Comparison of ENCODE assay signal across 8 mouse cellular contexts in genomic region chr10:12911981-12912530, GRCm38 (mm10). TPM values are rescaled to one million over a fixed set of nuclear protein-coding genes. Genes with fewer than 3 reads are reported as not detected.
DNase-seq lines count a peak whose midpoint lies in the region; ATAC-seq and TF ChIP-seq lines count a peak whose summit lies in the region.

No protein-coding gene starts in this region.

- no peak overlapping the region for H3K4me3 ChIP-seq in kidney, embryonic 15.5 days (replicated peaks)
- no peak overlapping the region for H3K4me3 ChIP-seq in cortical plate, adult 2 months (ENCODE audit: insufficient read depth, low read length)
- H3K4me3 ChIP-seq in heart, embryonic 14.5 days (ENCODE audit: control insufficient read depth in 1 of 2, insufficient read depth in 1 of 2, low read depth in 1 of 2, low read length in 2 of 2) = peak overlapping the region; percentile 17 to 28

- H3K9me3 ChIP-seq in kidney, embryonic 15.5 days (replicated peaks) = no peaks in the 10 kb centered on the region
- no peaks in the 10 kb centered on the region for H3K9me3 ChIP-seq in heart, embryonic 14.5 days (ENCODE audit: control insufficient read depth, low read length)

- peak overlapping the region; percentile 35 for H3K4me2 ChIP-seq in kidney, embryonic 15.5 days
- H3K4me2 ChIP-seq in heart, embryonic 14.5 days (ENCODE audit: low read length) = peak overlapping the region; percentile 65

- 45% methylated on average over 11 of the region's 11 CpGs for WGBS in kidney, embryonic 15.5 days
- WGBS in heart, embryonic 14.5 days = 7% methylated on average over 11 of the region's 11 CpGs

- H3K9ac ChIP-seq in kidney, embryonic 15.5 days = no peak overlapping the region
- H3K9ac ChIP-seq in heart, embryonic 14.5 days (ENCODE audit: low read length) = peak overlapping the region; percentile 44

- ATAC-seq in kidney, embryonic 15.5 days (replicated peaks; ENCODE audit: low FRiP score) = 0 out of 2 replicates have a peak, but pooled peaks have one; percentile 20
- ATAC-seq in heart, embryonic 14.5 days (ENCODE audit: insufficient number of reproducible peaks, insufficient read depth, low FRiP score, low read depth) = no peak
- peak; percentile 81 for ATAC-seq in megakaryocyte progenitor cell, adult 5-6 weeks (replicated peaks; ENCODE audit: poor library complexity)

- no peaks in the 10 kb centered on the region for H3K27me3 ChIP-seq in kidney, embryonic 15.5 days
- H3K27me3 ChIP-seq in heart, embryonic 14.5 days (ENCODE audit: control insufficient read depth, insufficient read depth, low read length) = no peaks in the 10 kb centered on the region

- H3K4me1 ChIP-seq in kidney, embryonic 15.5 days = peaks cover 16% of the 10 kb centered on the region; the same call in 1 of the 2 replicates
- H3K4me1 ChIP-seq in cortical plate, adult 2 months (ENCODE audit: control insufficient read depth, insufficient read depth, low read length) = no peaks in the 10 kb centered on the region
- peaks cover 10 to 12% of the 10 kb centered on the region in 2 experiments for H3K4me1 ChIP-seq in heart, embryonic 14.5 days (ENCODE audit: control insufficient read depth in 2 of 2, insufficient read depth in 2 of 2, low read length in 2 of 2)

- no peak for TF ChIP-seq POLR2A in cortical plate, adult 2 months (IDR thresholded peaks at IDR 0.05; ENCODE audit: extremely low read depth, insufficient read depth, low read length)

- DNase-seq in kidney, adult 11 months = no peak
- peak; percentile 23 to 61 for DNase-seq in layer of hippocampus, postnatal 10 days (ENCODE audit: low spot score in 2 of 2)
- DNase-seq in testis, postnatal 14 days (ENCODE audit: low spot score) = peak; percentile 60
- DNase-seq in urinary bladder, postnatal 10 days (ENCODE audit: low spot score) = no peak

- no peak for TF ChIP-seq CTCF in cortical plate, adult 2 months (IDR thresholded peaks at IDR 0.05; ENCODE audit: extremely low read depth, insufficient read depth, low read length)

- no peaks in the 10 kb centered on the region for H3K36me3 ChIP-seq in kidney, embryonic 15.5 days
- H3K36me3 ChIP-seq in heart, embryonic 14.5 days (ENCODE audit: control insufficient read depth, insufficient read depth, low read length) = no peaks in the 10 kb centered on the region

- H3K27ac ChIP-seq in kidney, embryonic 15.5 days = peak overlapping the region; percentile 37
- 0 out of 2 replicates have a peak overlapping the region, but pooled peaks have one; percentile 47 for H3K27ac ChIP-seq in cortical plate, adult 2 months (ENCODE audit: insufficient read depth, low read length)
- peak overlapping the region; percentile 43 to 80 for H3K27ac ChIP-seq in heart, embryonic 14.5 days (replicated peaks in 1 of 2; ENCODE audit: control insufficient read depth in 1 of 2, insufficient read depth in 1 of 2, low read depth in 2 of 2, low read length in 2 of 2)

RNA-seq across cellular contexts. Expression of gene Utrn, which starts 42.9 kb away (rescaled TPM):
- polyA plus RNA-seq in kidney, embryonic 15.5 days (2015; fragmentation: Nextera tagmentation; extraction: Ambion mirVana) = 85.2 and 86.1 TPM in 2 replicates
- polyA plus RNA-seq in cortical plate, adult 2 months (2012; rRNA removed) = 32.3 and 35.6 TPM in 2 replicates
- 65.3 and 67.0 TPM in 2 replicates for polyA plus RNA-seq in heart, embryonic 14.5 days (2014; fragmentation: Nextera tagmentation; extraction: Ambion mirVana)
- 10 to 100 TPM; 33.1 to 33.6 TPM for total RNA-seq in layer of hippocampus, postnatal 10 days (2021)
- total RNA-seq in megakaryocyte progenitor cell, adult 5-6 weeks (2015) = 25.6 and 28.2 TPM in 2 replicates
- 17.2 and 24.2 TPM in 2 replicates for total RNA-seq in megakaryocyte progenitor cell, adult 5-6 weeks (2017)

RNA-seq across cellular contexts. Expression of gene Stx11, which starts 52.0 kb away (rescaled TPM):
- 1.8 and 2.2 TPM in 2 replicates for polyA plus RNA-seq in kidney, embryonic 15.5 days (2015; fragmentation: Nextera tagmentation; extraction: Ambion mirVana)
- polyA plus RNA-seq in cortical plate, adult 2 months (2012; rRNA removed) = 0.15 and 0.25 TPM in 2 replicates
- 6.6 and 7.6 TPM in 2 replicates for polyA plus RNA-seq in heart, embryonic 14.5 days (2014; fragmentation: Nextera tagmentation; extraction: Ambion mirVana)
- under 1 TPM; 0.36 to 0.71 TPM for total RNA-seq in layer of hippocampus, postnatal 10 days (2021)
- 5.1 and 7.6 TPM in 2 replicates for total RNA-seq in megakaryocyte progenitor cell, adult 5-6 weeks (2015)
- 5.7 and 6.8 TPM in 2 replicates for total RNA-seq in megakaryocyte progenitor cell, adult 5-6 weeks (2017)

Comparison
In these comparisons a context has a peak if more than half of its experiments do, and no peak if none do; other contexts are left out.
1. H3K4me3 ChIP-seq: peak in heart, embryonic 14.5 days (2 of 2); none in kidney, embryonic 15.5 days (single experiment) and cortical plate, adult 2 months (single experiment).
2. DNase-seq: peak in layer of hippocampus, postnatal 10 days (2 of 2) and testis, postnatal 14 days (single experiment); none in kidney, adult 11 months (single experiment) and urinary bladder, postnatal 10 days (single experiment).
3. Peak in every context shown above with its lines, with median percentiles within 50 percentile points of each other: H3K27ac ChIP-seq.